Mouse (Mus musculus): ENCODE results near the gene 1700086D15Rik. TPM values are rescaled to one million over a fixed set of nuclear protein-coding genes. Genes with fewer than 3 reads are reported as not detected.
A peak's percentile ranks its signal among the peaks of the same experiment; 100 is the strongest.

Gene 1700086D15Rik
- polyA plus RNA-seq, 1 experiment from 2014 or later = not detected

DNA sequence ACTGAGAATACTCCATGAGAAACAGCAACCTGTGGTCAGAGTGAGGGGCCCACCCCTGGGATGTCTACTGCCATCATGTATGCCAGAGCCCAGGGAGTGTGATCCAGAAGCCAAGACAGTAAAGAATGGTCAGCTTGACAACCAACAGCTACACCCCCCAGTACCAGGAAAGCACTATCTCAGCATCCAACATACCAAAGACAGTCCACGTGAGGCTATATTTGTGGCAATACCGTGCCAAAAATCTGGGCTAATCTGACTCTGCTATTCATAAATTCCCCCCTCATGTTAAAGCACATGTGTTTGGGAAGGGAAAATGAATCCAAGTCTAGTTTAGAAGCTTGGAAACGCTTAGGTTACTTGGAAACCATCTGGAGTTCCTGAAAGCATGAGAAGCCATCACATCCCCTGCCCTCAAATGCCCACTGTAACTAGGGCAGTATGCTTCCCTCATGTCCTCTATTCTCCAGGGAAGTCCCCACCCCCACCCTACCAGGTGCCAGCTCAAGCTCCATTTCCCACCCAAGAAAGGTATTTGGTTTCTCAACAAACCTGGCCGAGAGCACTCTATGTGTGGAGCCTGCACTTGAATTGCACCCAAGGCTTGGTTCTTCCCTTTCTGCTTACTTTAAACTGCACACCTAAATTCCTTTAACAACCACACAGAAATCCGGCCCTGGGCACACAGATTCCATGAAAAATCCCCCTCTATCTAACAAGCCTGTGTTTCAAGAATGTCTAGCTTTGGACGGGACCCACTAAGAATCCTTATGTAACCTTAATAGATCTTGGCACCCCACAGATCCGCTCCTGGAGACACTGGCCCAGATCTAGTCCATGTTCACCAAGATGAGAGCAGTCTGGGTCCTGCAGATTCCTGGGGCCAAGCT is 1.5 kb upstream of the 1700086D15Rik start:
- Histone ChIP-seq H3K36me3 (ENCODE audit: insufficient read depth, low read length) (no peaks in the 10 kb centered on the region), H3K9ac (ENCODE audit: low read depth, low read length) (peak overlapping the region; percentile 81; the same call in 1 of the 2 replicates), H3K27me3 (ENCODE audit: insufficient read depth, low read length) (no peaks in the 10 kb centered on the region), H3K4me1 (replicated peaks; ENCODE audit: insufficient read depth, low read length) (0 out of 2 replicates have a peak, but pooled peaks cover 8% of the 10 kb centered on the region), H3K27ac (no peak overlapping the region), H3K9me3 (replicated peaks; ENCODE audit: low read length) (no peaks in the 10 kb centered on the region), H3K4me2 (ENCODE audit: low read length) (peak overlapping the region; percentile 96), H3K4me3 (replicated peaks; ENCODE audit: low read depth, low read length) (peak overlapping the region; percentile 95; the same call in 1 of the 2 replicates)
- DNase-seq (ENCODE audit: low spot score) = no peak
- WGBS = 58% methylated on average over 7 of the region's 7 CpGs
- ATAC-seq (replicated peaks; ENCODE audit: low FRiP score, low read depth) = no peak
- TF ChIP-seq CTCF (IDR thresholded peaks at IDR 0.05; ENCODE audit: low read depth) = no peak

DNA sequence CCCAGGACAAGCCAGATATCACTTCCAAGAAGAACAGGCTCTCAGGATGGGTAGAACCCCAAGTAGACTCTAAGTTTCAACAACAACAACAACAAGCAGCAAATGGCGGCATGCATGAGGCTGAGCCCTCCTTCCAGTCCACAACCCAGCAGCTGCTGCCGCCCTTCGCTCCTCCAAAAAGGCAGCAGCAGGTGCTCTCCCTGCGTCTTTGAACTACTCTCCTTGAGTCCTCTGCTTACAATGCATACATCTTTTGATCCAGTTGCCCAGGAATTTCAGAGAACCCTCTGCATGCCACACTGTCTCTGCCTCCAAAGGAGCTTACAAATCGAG is 1.1 kb downstream of the 1700086D15Rik start:
- Histone ChIP-seq H3K4me3 (replicated peaks; ENCODE audit: low read depth, low read length) (no peak overlapping the region), H3K4me1 (replicated peaks; ENCODE audit: insufficient read depth, low read length) (0 out of 2 replicates have a peak, but pooled peaks cover 8% of the 10 kb centered on the region), H3K4me2 (ENCODE audit: low read length) (no peak overlapping the region), H3K9ac (ENCODE audit: low read depth, low read length) (no peak overlapping the region), H3K36me3 (ENCODE audit: insufficient read depth, low read length) (no peaks in the 10 kb centered on the region), H3K27me3 (ENCODE audit: insufficient read depth, low read length) (no peaks in the 10 kb centered on the region), H3K27ac (no peak overlapping the region), H3K9me3 (replicated peaks; ENCODE audit: low read length) (no peaks in the 10 kb centered on the region)
- TF ChIP-seq CTCF (IDR thresholded peaks at IDR 0.05; ENCODE audit: low read depth) = no peak
- 96% methylated on average over 5 of the region's 5 CpGs for WGBS
- DNase-seq (ENCODE audit: low spot score) = no peak
- no peak for ATAC-seq (replicated peaks; ENCODE audit: low FRiP score, low read depth)

DNA sequence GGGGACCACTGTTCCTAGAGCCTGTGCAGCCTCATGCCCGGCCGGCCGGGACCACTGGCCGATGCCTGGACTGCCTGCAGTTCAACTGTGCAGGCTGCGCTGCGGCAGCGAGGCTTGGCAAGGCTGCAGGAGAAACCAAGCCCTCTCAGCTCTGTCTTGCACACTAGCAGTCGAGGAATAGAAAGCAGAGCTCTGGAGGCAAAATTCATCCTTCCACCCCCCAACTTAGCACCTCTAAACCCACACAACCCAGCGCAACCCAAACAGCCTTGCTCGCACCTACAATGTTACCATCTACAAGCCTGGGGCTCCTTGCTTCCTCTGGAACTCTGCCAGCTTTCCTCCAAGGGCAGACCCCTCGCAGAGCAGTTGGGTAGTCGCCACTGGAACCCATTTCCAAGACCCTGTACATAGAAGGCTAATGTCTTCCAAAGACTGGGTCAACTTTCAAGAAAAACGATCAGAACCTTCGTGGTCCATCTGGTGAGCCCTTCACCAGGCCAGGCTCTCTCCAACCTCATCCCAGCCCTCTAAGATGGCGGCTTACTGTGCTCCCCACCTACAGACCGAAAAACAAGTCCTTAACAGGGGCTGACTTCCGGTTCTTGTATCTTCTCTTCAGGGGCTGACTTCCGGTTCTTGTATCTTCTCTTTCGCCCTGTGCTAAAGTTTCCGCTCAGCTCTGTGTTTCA is 1.6 kb downstream of the 1700086D15Rik start:
- Histone ChIP-seq H3K4me1 (replicated peaks; ENCODE audit: insufficient read depth, low read length) (0 out of 2 replicates have a peak, but pooled peaks cover 8% of the 10 kb centered on the region), H3K36me3 (ENCODE audit: insufficient read depth, low read length) (no peaks in the 10 kb centered on the region), H3K4me3 (replicated peaks; ENCODE audit: low read depth, low read length) (no peak overlapping the region), H3K4me2 (ENCODE audit: low read length) (no peak overlapping the region), H3K9me3 (replicated peaks; ENCODE audit: low read length) (no peaks in the 10 kb centered on the region), H3K27ac (no peak overlapping the region), H3K9ac (ENCODE audit: low read depth, low read length) (no peak overlapping the region), H3K27me3 (ENCODE audit: insufficient read depth, low read length) (no peaks in the 10 kb centered on the region)
- DNase-seq (ENCODE audit: low spot score) (no peak), ATAC-seq (replicated peaks; ENCODE audit: low FRiP score, low read depth) (no peak)
- WGBS = 87% methylated on average over 20 of the region's 20 CpGs
- no peak for TF ChIP-seq CTCF (IDR thresholded peaks at IDR 0.05; ENCODE audit: low read depth)

DNA sequence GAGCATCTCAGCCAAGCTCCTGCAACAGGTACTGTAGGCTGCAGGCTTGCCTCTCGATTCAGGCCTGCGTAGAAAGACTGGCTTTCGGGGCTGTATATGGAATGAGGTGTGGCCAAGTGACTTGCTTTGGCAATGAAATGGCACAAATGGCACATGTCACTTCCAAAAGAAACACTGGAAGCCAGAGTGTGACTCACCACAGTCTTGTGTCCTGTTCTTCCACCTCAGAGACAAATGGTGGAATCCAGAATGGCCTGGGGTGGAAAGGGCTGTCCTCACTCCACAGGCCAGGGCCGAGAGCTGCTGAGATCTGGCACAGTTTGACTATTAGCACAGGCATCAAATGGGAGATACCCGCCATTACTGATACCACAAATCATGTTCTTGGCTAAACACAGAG is 6.7 kb downstream of the 1700086D15Rik start:
- no peak overlapping the region for H3K4me3 ChIP-seq (replicated peaks; ENCODE audit: low read depth, low read length)
- DNase-seq (ENCODE audit: low spot score) = no peak
- ATAC-seq (replicated peaks; ENCODE audit: low FRiP score, low read depth) = no peak
- H3K27ac ChIP-seq = no peak overlapping the region
- no peak overlapping the region for H3K9ac ChIP-seq (ENCODE audit: low read depth, low read length)
- no peaks in the 10 kb centered on the region for H3K27me3 ChIP-seq (ENCODE audit: insufficient read depth, low read length)
- H3K4me1 ChIP-seq (replicated peaks; ENCODE audit: insufficient read depth, low read length) = 0 out of 2 replicates have a peak, but pooled peaks cover 7% of the 10 kb centered on the region
- no peaks in the 10 kb centered on the region for H3K36me3 ChIP-seq (ENCODE audit: insufficient read depth, low read length)
- TF ChIP-seq CTCF (IDR thresholded peaks at IDR 0.05; ENCODE audit: low read depth) = no peak
- H3K4me2 ChIP-seq (ENCODE audit: low read length) = no peak overlapping the region
- 79% methylated on average over 5 of the region's 5 CpGs for WGBS
- H3K9me3 ChIP-seq (replicated peaks; ENCODE audit: low read length) = no peaks in the 10 kb centered on the region

DNA sequence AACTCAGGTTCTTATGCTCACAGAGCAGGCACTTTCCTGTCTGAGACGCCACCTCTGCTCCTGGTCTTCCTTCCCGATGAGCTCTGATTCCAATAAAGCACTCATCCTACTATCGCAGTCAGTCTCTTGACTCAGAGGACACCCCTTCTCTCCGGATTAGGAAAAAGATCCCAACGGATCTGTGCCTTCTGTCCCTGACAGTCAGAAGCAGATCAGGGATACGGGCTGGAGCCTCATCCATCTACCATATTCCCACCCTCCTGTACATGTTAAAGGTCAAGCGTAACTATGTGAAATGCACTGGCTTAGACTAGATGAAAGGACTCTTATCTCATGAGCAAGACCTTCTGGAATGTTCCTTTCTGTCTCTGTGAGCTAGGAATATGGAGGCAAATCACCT is 11.2 kb downstream of the 1700086D15Rik start:
- Histone ChIP-seq H3K27me3 (ENCODE audit: insufficient read depth, low read length) (no peaks in the 10 kb centered on the region), H3K27ac (no peak overlapping the region), H3K9me3 (replicated peaks; ENCODE audit: low read length) (no peaks in the 10 kb centered on the region), H3K4me3 (replicated peaks; ENCODE audit: low read depth, low read length) (no peak overlapping the region), H3K36me3 (ENCODE audit: insufficient read depth, low read length) (no peaks in the 10 kb centered on the region), H3K9ac (ENCODE audit: low read depth, low read length) (no peak overlapping the region), H3K4me1 (replicated peaks; ENCODE audit: insufficient read depth, low read length) (0 out of 2 replicates have a peak, but pooled peaks cover 7% of the 10 kb centered on the region), H3K4me2 (ENCODE audit: low read length) (no peak overlapping the region)
- ATAC-seq (replicated peaks; ENCODE audit: low FRiP score, low read depth) (no peak), DNase-seq (ENCODE audit: low spot score) (no peak)
- WGBS = 89% methylated on average over 7 of the region's 7 CpGs
- no peak for TF ChIP-seq CTCF (IDR thresholded peaks at IDR 0.05; ENCODE audit: low read depth)

DNA sequence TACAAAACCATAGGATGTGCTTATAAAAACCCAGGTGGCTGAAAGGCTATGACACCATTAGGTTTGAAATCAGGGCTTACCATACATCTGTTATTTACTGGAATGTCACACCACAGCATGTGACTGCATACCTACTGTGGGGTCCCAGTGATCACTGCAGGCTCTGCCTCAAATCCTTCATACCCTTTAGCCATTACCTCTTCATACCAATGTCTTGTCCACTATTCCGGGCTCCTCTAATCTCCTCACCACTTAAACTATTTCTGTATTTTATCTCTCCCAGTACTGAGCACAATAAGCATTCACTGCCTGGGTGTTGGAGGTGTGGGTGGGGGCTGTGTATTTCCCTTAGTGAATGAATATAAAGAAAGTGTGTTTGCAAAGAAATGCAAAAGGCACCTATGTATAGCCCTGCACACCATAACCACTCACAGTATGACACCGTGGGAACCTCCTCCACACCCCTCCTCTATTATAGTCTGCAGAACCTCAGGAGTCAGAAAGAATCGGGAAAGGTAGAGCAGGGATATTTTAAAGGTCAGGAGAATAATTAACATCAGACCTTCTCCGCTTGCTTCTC is 16.8 kb downstream of the 1700086D15Rik start:
- Histone ChIP-seq H3K4me3 (replicated peaks; ENCODE audit: low read depth, low read length) (no peak overlapping the region), H3K4me1 (replicated peaks; ENCODE audit: insufficient read depth, low read length) (no peaks in the 10 kb centered on the region), H3K9ac (ENCODE audit: low read depth, low read length) (no peak overlapping the region), H3K27me3 (ENCODE audit: insufficient read depth, low read length) (no peaks in the 10 kb centered on the region), H3K4me2 (ENCODE audit: low read length) (no peak overlapping the region), H3K27ac (no peak overlapping the region), H3K36me3 (ENCODE audit: insufficient read depth, low read length) (no peaks in the 10 kb centered on the region), H3K9me3 (replicated peaks; ENCODE audit: low read length) (no peaks in the 10 kb centered on the region)
- TF ChIP-seq CTCF (IDR thresholded peaks at IDR 0.05; ENCODE audit: low read depth) = no peak
- DNase-seq (ENCODE audit: low spot score) (no peak), ATAC-seq (replicated peaks; ENCODE audit: low FRiP score, low read depth) (no peak)
- 64% methylated on average over 4 of the region's 4 CpGs for WGBS

All from kidney, postnatal 0 days (tissue).